Mouse (Mus musculus) cerebellum, adult 11-12 months (tissue): ENCODE measurements around the gene Camta2.

Experiments
- DNase-seq: peaks from one replicate; pipeline ENCODE4 v3.0.0; 2022

The Camta2 gene

DNA sequence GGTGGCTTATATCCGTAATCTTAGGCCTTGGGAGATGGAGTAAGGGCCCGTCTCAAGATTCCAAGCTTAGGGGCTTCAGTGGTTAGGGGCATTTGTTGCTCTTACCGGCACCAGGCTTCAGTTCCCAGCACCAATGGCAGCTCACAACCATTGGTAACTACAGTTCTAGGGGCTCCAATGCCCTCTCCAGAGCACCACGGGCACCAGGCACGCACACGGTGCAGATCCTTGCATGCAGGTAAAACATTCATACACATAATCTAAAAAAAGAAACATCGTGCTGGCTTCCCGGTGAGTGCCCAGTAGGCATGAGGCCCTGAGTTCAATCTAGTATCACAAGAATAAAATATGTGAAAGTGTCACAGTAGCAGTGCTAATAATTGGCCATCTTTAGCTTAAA, 24.8 kb downstream of the Camta2 start:
- no peak for DNase-seq

DNA sequence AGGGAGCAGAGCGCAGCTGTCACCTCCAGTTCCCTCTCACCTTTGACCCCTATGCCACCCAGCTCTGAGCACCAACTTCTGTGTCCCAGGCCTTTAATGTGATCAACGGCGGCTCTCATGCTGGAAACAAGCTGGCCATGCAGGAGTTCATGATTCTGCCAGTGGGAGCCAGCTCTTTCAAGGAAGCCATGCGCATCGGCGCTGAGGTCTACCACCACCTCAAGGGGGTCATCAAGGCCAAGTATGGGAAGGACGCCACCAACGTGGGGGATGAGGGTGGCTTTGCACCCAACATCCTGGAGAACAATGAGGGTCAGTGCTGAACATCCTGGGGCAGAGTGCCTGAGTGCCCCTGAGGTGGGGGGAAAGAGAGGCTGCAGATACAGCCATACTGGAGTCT, 27.3 kb downstream of the Camta2 start:
- peak; percentile 35 for DNase-seq

- no peak for DNase-seq
These were observed 29.0 kb downstream of the Camta2 start for GRCm38 (mm10) chr11:70658942-70659341.

GRCm38 (mm10) chr11:70658521-70658920, 29.4 kb downstream of the Camta2 start:
- peak; percentile 23 for DNase-seq

DNA sequence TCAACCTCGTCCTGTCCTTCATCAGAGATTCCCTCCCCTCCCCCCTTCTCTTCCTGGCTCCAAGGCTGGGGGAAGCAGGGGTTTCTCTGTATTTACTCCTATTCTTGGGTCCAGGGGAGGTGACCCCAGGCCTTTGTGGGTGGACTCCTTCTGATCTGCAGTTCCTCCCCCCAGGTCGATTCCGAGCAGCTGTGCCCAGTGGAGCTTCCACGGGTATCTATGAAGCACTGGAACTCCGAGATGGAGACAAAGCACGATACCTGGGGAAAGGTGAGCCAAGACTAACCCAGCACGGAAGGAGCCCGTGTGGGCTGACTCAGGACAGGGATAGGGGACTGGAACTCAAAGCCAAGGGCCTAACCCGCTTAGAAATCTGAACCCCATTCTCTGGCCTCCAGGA, 29.9 kb downstream of the Camta2 start:
- peak; percentile 42 for DNase-seq

DNA sequence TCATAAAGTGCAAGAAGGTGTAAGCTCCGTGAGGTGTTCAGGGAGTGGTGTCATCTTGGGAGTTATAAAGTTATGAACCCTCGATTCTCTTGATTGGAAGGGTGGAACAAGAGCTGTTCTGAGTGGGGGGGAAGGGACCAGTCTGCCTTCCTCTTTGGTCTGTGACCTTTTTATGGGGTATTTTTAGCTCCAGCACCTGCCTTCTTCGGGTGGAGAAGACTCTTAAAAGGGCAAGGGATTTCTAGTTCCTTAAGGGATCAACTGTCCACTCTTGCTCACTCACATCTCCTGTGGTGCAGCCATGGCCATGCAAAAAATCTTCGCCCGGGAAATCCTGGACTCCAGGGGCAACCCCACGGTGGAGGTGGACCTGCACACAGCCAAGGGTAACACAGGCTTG, 30.3 kb downstream of the Camta2 start:
- no peak for DNase-seq

DNA sequence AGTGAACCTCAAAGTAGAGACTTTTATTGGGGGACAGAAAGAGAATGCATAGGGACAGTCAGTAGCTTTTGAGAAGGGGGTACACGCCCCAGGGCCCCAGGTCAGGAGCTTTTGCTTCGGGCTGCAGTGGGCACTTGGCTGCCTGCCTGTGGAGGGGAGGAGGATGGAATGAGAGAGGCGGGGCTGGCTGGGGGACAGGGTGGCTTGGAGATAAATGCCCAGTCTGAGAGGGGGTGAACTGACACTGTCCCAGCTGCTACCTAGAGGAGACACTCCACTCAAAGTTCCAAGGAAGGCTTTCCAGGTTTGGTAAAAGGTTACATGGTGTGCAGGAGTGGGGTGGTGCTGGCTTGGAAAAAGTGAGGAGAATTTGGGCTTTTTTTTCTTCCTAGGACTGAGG, 30.9 kb downstream of the Camta2 start, which contains the start of gene Eno3:
Gene Eno3 (plus strand): TSS at position 239 of the 400 bp plus-strand sequence.
- DNase-seq = peak; percentile 58

GRCm38 (mm10) chr11:70656456-70656927, 31.4 kb downstream of the Camta2 start:
- peak; percentile 68 for DNase-seq

- DNase-seq = peak; percentile 68
These were observed 32.1 kb downstream of the Camta2 start for GRCm38 (mm10) chr11:70655571-70656455.

DNA sequence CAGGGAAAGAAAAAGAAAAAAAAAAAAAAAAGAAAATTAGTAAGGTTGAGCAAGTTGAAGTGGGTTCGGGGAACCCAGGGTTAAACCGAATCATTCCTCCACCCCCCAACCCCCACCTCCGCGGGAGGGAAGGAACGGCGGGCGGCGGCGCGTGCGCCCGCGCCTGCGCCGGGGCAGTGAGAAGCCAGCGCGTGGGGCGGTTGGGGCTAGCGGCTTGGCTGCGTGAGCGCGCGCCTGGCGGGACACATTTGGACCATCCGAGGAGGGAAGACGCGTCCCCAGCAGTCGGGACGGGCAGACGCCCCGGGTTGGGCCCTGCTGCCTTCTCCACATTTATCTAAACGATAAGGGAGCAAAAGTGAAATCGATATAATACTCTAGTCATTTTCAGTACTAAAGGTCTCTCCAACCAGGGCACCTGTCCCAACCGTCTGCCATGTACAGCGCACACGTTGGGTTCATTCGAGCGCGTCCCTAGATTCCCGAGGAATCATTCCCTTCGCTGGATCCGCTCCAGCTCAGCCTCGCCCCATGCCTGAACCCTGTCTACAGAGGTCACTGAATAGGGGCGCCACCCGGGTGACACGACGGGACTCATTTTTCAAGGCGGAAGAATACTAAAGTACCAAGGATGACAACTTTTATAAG, 32.9 kb downstream of the Camta2 start:
- DNase-seq = peak; percentile 86

DNA sequence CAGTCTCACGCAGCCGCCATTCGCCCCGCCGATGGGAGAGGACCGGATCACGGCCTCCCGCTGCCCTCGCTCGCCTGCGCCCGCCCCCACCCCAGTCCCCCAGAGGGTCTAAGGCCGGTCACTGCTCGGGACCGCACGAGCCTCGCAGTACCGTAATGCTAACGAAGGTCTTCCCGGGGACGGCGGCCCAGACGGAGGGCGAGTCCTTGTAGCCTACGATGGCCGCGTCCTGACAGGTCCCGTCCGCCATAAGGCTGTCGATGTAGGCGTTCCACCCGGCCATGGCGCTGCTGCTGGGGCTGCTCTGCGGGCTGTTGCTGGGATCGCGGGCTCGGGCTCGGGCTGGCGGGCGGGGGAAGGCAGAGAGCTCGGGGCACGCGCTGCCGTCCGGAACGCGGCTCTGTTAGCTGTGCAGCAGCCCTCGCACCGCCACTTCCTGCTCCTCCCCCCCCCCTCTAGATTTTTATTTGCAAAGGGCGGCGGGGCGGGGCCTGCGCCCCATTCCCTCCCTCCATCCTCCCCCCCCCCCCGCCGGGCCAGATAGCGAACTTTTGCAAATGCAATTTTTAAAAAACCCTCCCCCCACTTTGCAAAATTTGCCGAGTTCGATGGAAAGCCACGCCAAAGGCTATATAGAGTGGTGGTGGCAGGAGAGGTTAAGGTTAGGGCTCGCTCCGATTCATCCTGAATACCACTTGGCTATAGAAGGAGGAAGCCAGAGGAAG, 33.5 kb downstream of the Camta2 start, which contains the start of gene Pfn1:
Gene Pfn1 (minus strand): TSS at position 447 of the 725 bp plus-strand sequence.
- peak; percentile 82 for DNase-seq

DNA sequence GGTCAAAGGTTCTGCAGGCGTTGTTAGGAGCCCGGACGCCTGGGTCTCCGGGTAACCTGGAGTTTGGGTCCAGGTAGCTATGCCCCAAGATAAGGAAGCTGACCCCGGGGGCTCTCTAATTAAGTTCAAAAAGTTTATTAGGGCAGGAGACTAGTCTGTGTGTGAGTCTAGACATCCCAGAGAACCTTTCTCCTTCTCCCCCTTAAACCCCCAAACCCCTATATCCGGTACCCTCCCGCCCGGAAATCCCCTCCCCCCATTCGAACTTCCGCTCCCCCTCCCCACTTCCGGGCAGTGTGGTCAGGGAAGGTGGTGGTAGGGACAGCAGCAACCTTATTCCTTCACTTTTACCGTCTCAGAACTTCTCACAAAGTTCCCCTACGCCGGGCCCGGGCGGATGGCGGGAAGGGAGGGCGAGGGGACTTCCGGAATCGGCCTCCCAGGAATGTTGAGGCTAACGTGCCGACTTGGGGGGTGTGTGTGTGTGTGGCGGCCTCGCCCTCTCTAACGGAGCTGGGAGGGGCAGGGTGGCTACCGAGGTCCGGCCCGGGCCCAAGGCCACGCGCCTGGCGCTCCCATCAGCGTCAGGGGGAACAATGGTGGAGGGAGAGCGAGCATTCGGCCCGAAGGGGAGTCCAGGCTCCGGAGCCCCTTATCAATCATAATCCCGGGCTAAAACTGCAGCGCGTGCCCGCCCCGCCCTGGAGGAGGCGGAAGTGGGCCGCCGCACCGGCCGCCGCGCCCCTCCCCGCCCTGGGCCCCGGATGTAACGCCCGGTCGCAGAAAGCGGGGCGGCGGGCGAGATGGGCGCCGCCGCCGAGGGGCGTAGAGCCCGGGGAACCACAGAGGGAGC, 34.3 kb downstream of the Camta2 start:
- peak; percentile 68 for DNase-seq

- no peak for DNase-seq
These were observed 35.0 kb downstream of the Camta2 start for GRCm38 (mm10) chr11:70652884-70653344.

GRCm38 (mm10) chr11:70652029-70652883, 35.6 kb downstream of the Camta2 start:
- DNase-seq = peak; percentile 54

GRCm38 (mm10) chr11:70651391-70651790, 36.5 kb downstream of the Camta2 start:
- DNase-seq = no peak

DNA sequence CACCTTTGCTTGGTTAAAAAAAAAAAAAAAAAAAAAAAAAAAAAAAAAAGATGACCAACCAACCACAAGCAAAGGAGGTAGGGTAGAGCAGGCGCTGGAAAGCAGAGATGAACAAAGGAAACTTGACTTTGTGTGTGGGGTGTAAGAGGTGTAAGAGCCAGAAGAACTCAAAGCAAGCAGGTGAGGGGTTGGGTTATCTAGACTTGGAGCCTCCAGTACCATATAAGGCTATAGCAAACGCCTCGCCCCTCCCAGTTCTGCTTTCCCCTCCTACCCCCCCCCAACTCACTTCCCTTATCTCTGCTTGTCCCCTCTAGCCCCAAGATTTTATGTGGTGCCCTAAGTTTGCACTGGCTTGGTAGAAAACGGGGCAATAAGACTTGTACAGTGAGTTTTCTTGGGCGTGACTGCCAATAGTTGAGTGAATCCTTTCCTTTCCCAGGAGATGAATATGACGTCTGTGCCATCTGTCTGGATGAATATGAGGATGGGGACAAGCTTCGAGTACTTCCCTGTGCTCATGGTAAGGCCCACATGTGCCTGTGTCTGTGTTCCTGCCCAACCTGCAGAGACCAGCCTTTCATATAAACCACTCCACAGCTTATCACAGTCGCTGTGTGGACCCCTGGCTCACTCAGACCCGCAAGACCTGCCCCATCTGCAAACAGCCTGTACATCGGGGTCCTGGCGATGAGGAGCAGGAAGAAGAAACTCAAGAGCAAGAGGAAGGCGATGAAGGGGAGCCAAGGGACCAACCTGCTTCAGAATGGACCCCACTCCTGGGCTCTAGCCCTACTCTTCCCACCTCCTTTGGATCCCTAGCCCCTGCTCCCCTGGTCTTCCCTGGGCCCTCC, 37.4 kb downstream of the Camta2 start:
- no peak for DNase-seq

- no peak for DNase-seq
These were observed 38.6 kb downstream of the Camta2 start for GRCm38 (mm10) chr11:70649185-70649734.

GRCm38 (mm10) chr11:70648512-70648911, 39.4 kb downstream of the Camta2 start:
- no peak for DNase-seq

GRCm38 (mm10) chr11:70647716-70648420, 40.0 kb downstream of the Camta2 start:
- DNase-seq = peak; percentile 66
